Mouse (Mus musculus) hindbrain, postnatal 0 days (tissue): ENCODE measurements at regions not wholly inside any gene's neighbourhood (a gene's known extent, or its start where the extent isn't known, plus 50 kb on each side); places are given as distances from the start of the nearest gene placed in this dataset.

Source experiments
- ATAC-seq: fragments of 200-750 bp; cut with Nextera tagmentation; 2 replicates; pipeline ENCODE4 v1.8.0; 2017; ENCODE audit warnings: mild to moderate bottlenecking, moderate TSS enrichment, moderate library complexity
- DNase-seq: peaks from one replicate; pipeline ENCODE4 v3.0.0-alpha.2; 2015; ENCODE audit warnings: low spot score
- H3K27ac ChIP-seq: fragments of 300-500 bp; sonication (generic); 2 replicates; pipeline ENCODE4 v1.5.1; 2014; ENCODE audit warnings: mild to moderate bottlenecking
- H3K27me3 ChIP-seq: fragments of 300-500 bp; sonication (generic); 2 replicates; pipeline ENCODE4 v1.6.1; 2014; ENCODE audit warnings: low read length, mixed read lengths; ENCODE audit not compliant: insufficient read depth
- H3K36me3 ChIP-seq: fragments of 300-500 bp; sonication (generic); 2 replicates; pipeline ENCODE4 v1.6.1; 2014; ENCODE audit warnings: low read length, mixed read lengths; ENCODE audit not compliant: insufficient read depth
- H3K4me1 ChIP-seq: fragments of 300-500 bp; sonication (generic); 2 replicates; pipeline ENCODE4 v1.6.1; 2014; ENCODE audit warnings: antibody characterized with exemption, low read length, mixed read lengths; ENCODE audit not compliant: insufficient read depth
- H3K4me2 ChIP-seq: fragments of 300-500 bp; sonication (generic); 2 replicates; pipeline ENCODE4 v1.6.1; 2014; ENCODE audit warnings: low read depth, mild to moderate bottlenecking, low read length, moderate library complexity, mixed read lengths
- H3K4me3 ChIP-seq: fragments of 300-500 bp; sonication (generic); 2 replicates; pipeline ENCODE4 v1.5.1; 2014; ENCODE audit warnings: low read length
- H3K9ac ChIP-seq: fragments of 300-500 bp; sonication (generic); replicated peaks from 2 replicates; pipeline ENCODE4 v1.6.1; 2014; ENCODE audit warnings: mild to moderate bottlenecking, low read length, moderate library complexity, mixed read lengths
- H3K9me3 ChIP-seq: fragments of 300-500 bp; sonication (generic); 2 replicates; pipeline ENCODE4 v1.6.1; 2016; ENCODE audit warnings: low read length, mixed read lengths
- CTCF ChIP-seq: IDR thresholded peaks from 2 replicates; pipeline ENCODE4 v1.5.1; 2016; ENCODE audit warnings: antibody characterized with exemption, control low read depth, low read depth
- WGBS: fragments of 180-500 bp; shearing (Covaris S2); extraction: QIAGEN DNeasy Blood & Tissue Kit; methylation state at CpG from one replicate; pipeline ENCODE4 v1.1.7; 2014; 5-methylcytosine and 5-hydroxymethylcytosine counted together

DNA sequence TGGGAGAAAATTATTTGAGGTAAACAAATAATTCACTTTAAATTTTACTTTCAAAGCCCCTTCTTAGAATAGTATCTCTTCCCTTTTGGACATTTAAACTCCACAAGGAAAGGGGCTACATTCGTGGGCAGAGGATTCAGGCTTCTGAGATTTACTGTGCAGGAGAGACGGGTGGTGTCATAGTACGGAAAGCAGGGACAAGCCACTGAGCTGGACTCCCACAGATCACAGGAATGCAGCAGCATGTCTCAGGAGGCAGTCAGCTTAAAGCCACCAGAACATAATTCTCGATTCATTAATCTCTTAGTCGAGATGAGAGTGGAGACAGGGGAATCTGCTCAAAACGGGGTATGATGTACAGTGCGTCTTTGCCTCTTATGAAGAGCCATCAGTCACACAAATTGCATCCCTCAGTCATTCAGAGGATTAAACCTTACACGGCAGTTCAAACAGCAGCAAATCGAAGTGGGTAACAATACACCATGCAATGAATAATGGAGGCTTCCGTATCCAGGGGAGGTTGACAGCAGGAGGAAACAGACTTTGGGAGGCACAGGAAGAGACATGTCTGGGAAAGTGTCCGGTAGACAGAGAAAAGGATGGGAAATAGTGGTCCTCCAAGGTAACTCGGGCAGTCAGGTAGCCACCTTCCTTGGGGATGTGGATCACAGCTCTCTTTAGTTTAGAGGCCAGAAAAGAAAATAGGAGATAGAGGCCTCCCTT is 487.8 kb upstream of the Adam5 start:
- Histone ChIP-seq H3K4me3 (no peak overlapping the region), H3K27ac (no peak overlapping the region), H3K27me3 (no peaks in the 10 kb centered on the region), H3K9me3 (no peaks in the 10 kb centered on the region), H3K4me1 (peaks cover 7% of the 10 kb centered on the region), H3K4me2 (no peak overlapping the region), H3K9ac (no peak overlapping the region), H3K36me3 (no peaks in the 10 kb centered on the region)
- ATAC-seq, result no peak
- no peak for TF ChIP-seq CTCF
- 29% methylated on average over 12 of the region's 12 CpGs for WGBS
- DNase-seq, result no peak

DNA sequence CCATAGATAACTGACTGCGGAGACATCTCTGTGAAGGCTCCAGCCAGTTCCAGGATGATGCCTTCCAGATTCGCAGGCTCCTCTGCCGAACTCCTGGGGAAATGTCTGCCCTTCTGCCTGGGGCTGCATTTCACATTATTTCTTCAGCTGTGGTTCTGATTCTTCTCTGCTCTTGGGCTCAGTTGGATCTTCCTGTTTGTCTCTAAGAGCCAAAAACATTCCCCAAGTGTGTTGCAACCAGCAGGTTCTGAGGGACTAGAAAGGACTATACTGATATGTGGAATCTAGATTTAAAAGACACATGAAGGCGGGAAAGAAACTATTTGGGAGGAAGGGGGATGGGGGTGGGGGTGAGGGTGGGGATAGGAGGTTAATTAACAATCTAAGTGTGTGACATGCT is 483.8 kb upstream of the Adam5 start:
- DNase-seq, result no peak
- no peak overlapping the region for H3K4me2 ChIP-seq
- no peak for TF ChIP-seq CTCF
- peak overlapping the region; percentile 56; the same call in 1 of the 2 replicates for H3K27ac ChIP-seq
- peaks cover 7% of the 10 kb centered on the region for H3K4me1 ChIP-seq
- no peaks in the 10 kb centered on the region for H3K27me3 ChIP-seq
- no peak overlapping the region for H3K4me3 ChIP-seq
- no peak for ATAC-seq
- H3K9me3 ChIP-seq, result no peaks in the 10 kb centered on the region
- 93% methylated on average over 4 of the region's 4 CpGs for WGBS
- no peaks in the 10 kb centered on the region for H3K36me3 ChIP-seq
- H3K9ac ChIP-seq, result no peak overlapping the region

DNA sequence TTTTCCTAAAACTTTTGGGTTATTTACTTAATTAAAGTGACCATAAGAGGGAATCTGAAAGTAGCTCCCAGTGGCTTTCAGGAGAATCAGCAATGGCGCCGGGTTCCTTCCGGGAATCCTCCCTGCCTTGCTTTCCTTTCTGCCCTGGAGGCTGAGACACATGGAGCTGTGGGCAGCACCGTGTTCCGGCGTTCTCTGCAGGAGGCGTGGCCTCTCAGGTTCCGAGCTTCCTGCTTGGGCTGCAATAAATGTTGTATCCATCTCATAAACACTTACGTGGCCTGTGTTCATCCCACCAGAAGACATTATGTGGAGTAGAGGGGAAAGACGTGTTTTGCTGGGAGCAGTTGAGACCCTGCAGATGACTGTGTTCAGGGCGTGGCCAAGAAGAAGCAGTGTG is 483.3 kb upstream of the Adam5 start:
- Histone ChIP-seq H3K36me3 (no peaks in the 10 kb centered on the region), H3K9ac (no peak overlapping the region), H3K27ac (peak overlapping the region; percentile 56; the same call in 1 of the 2 replicates), H3K4me3 (no peak overlapping the region), H3K4me1 (peaks cover 7% of the 10 kb centered on the region), H3K4me2 (no peak overlapping the region), H3K27me3 (no peaks in the 10 kb centered on the region), H3K9me3 (no peaks in the 10 kb centered on the region)
- no peak for DNase-seq
- ATAC-seq, result no peak
- no peak for TF ChIP-seq CTCF
- WGBS, result 80% methylated on average over 11 of the region's 11 CpGs

DNA sequence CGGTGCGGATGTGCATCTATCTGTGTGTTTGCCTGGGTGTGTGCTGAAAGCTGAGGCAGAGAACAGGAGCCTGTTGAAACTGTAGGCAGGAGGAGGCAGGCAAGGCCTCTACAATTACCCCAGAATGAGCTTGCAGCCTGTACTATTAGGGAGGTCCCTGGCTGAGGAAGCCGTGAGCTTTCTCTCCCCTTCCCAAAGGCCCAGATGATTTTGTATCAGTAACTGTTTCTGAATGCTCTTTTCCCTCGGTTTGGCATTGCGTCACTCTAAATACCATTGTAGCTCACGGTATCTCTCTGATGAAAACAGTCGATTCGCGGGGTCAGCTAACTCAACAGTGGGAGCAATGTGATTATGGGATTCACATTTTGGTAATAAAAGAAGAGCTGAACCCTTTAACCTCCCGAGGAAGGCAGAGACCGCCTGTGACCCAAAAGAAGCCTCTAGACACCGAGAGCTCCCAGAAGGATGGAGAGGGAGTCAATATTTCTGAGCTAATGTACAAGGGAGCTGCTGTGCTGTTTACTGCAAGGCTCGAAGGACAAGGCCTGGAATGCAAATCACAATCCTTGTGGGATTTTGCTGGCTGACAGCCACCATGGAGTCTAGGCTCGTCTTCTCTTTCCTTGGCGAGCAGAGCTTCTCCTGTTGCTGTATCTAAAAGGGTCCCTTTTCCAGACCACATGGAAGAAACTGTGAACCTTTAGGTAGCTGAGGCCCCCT is 482.8 kb upstream of the Adam5 start:
- no peaks in the 10 kb centered on the region for H3K27me3 ChIP-seq
- ATAC-seq, result no peak
- peak overlapping the region; percentile 56; the same call in 1 of the 2 replicates for H3K27ac ChIP-seq
- no peak overlapping the region for H3K4me3 ChIP-seq
- TF ChIP-seq CTCF, result no peak
- H3K36me3 ChIP-seq, result no peaks in the 10 kb centered on the region
- DNase-seq, result peak; percentile 47
- peaks cover 7% of the 10 kb centered on the region for H3K4me1 ChIP-seq
- WGBS, result 46% methylated on average over 15 of the region's 15 CpGs
- no peaks in the 10 kb centered on the region for H3K9me3 ChIP-seq
- H3K9ac ChIP-seq, result no peak overlapping the region
- no peak overlapping the region for H3K4me2 ChIP-seq
